Mouse (Mus musculus) midbrain, embryonic 14.5 days (tissue): ENCODE results near the gene Pxmp4. TPM values are rescaled to one million over a fixed set of nuclear protein-coding genes. Genes with fewer than 3 reads are reported as not detected.

Source experiments
- ATAC-seq: fragments of 200-750 bp; cut with Nextera tagmentation; 2 replicates; pipeline ENCODE4 v1.8.0; 2017; ENCODE audit warnings: moderate number of reproducible peaks, moderate library complexity; ENCODE audit not compliant: low FRiP score, low TSS enrichment
- DNase-seq: peaks from one replicate; pipeline ENCODE4 v3.0.0-alpha.2; 2015
- H3K27ac ChIP-seq: fragments of 300-500 bp; sonication (generic); replicated peaks from 2 replicates; pipeline ENCODE4 v1.5.1; 2014; ENCODE audit warnings: mild to moderate bottlenecking, low read depth, low read length, moderate library complexity
- H3K27me3 ChIP-seq: fragments of 300-500 bp; sonication (generic); 2 replicates; pipeline ENCODE4 v1.6.1; 2014; ENCODE audit warnings: low read length, control low read depth, mixed read lengths; ENCODE audit not compliant: control insufficient read depth, insufficient read depth
- H3K36me3 ChIP-seq: fragments of 300-500 bp; sonication (generic); 2 replicates; pipeline ENCODE4 v1.6.1; 2014; ENCODE audit warnings: low read length, control low read depth; ENCODE audit not compliant: control insufficient read depth, insufficient read depth
- H3K4me1 ChIP-seq: fragments of 300-500 bp; sonication (generic); 2 replicates; pipeline ENCODE4 v1.6.1; 2014; ENCODE audit warnings: mild to moderate bottlenecking, antibody characterized with exemption, low read length, control low read depth; ENCODE audit not compliant: control insufficient read depth, insufficient read depth
- H3K4me2 ChIP-seq: fragments of 300-500 bp; sonication (generic); 2 replicates; pipeline ENCODE4 v1.6.1; 2014; ENCODE audit warnings: mild to moderate bottlenecking, low read length, moderate library complexity
- H3K4me3 ChIP-seq: fragments of 300-500 bp; sonication (generic); replicated peaks from 2 replicates; pipeline ENCODE4 v1.5.1; 2014; ENCODE audit warnings: low read depth, low read length
- H3K9ac ChIP-seq: fragments of 300-500 bp; sonication (generic); replicated peaks from 2 replicates; pipeline ENCODE4 v1.6.1; 2014; ENCODE audit warnings: mild to moderate bottlenecking, low read length, moderate library complexity
- H3K9me3 ChIP-seq: fragments of 300-500 bp; sonication (generic); 2 replicates; pipeline ENCODE4 v1.6.1; 2016; ENCODE audit warnings: low read length, control low read depth, mixed read lengths; ENCODE audit not compliant: control insufficient read depth
- WGBS: fragments of 180-500 bp; shearing (Covaris S2); extraction: QIAGEN DNeasy Blood & Tissue Kit; methylation state at CpG from one replicate; pipeline ENCODE4 v1.1.7; 2014; 5-methylcytosine and 5-hydroxymethylcytosine counted together
- polyA plus RNA-seq: library from polyadenylated mRNA; unstranded; fragments of >200 nt; fragmentation: Nextera tagmentation; extraction: Ambion mirVana; gene quantifications from 2 replicates; pipeline ENCODE4 v1.2.1, GENCODE M21; 2014

Pxmp4 gene
- polyA plus RNA-seq, 1 experiment from 2014 or later = 14.2 TPM

DNA sequence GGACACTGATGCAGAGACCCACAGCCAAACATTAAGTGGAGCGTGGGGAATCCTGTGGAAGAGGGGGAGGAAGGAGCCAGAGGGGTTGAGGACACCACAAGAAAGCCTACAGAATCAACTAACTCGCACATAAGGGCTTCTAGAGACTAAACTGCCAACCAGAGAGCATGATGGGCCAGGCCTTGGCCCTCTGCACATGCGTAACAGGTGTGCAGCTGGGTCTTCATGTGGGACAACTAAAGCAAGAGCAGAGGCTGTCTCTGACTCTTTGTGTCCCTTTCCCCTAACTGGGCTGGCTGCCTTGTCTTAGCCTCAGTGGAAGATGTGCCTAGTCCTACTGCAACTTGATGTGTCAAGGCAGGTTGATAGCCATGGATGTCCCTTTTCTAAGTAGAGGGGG lies 13.6 kb upstream of the Pxmp4 start:
- H3K27ac ChIP-seq = no peak overlapping the region
- no peak overlapping the region for H3K9ac ChIP-seq
- no peaks in the 10 kb centered on the region for H3K9me3 ChIP-seq
- ATAC-seq = no peak
- H3K27me3 ChIP-seq = no peaks in the 10 kb centered on the region
- no peak overlapping the region for H3K4me3 ChIP-seq
- WGBS = 96% methylated on average over 3 of the region's 3 CpGs
- H3K36me3 ChIP-seq = peaks cover 7% of the 10 kb centered on the region; the same call in 1 of the 2 replicates
- no peak overlapping the region for H3K4me2 ChIP-seq
- peaks cover 13% of the 10 kb centered on the region for H3K4me1 ChIP-seq
- DNase-seq = no peak

DNA sequence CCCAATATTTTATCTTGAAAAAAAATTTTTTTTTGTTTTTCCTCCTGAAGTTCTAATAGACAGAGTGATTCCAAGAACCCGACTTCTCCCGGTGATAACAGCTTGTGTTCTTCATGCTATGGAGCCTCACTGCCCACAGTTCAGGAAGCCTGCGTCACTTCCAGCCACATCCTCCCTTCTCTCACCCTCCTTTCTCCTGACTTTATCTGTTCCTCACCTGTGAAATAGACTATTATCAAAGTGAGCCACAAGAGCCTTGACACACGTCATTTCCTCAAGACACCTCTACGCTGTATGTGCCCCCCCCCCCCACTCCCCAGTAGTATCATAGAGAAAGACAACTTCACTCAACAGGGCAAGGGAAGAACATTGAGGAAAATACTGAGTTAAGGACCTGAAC lies 12.2 kb upstream of the Pxmp4 start:
- H3K27me3 ChIP-seq = no peaks in the 10 kb centered on the region
- no peak for ATAC-seq
- H3K36me3 ChIP-seq = 0 out of 2 replicates have a peak, but pooled peaks cover 3% of the 10 kb centered on the region
- no peak overlapping the region for H3K4me3 ChIP-seq
- no peak overlapping the region for H3K9ac ChIP-seq
- 95% methylated on average over 5 of the region's 5 CpGs for WGBS
- no peaks in the 10 kb centered on the region for H3K9me3 ChIP-seq
- DNase-seq = no peak
- H3K27ac ChIP-seq = no peak overlapping the region
- no peak overlapping the region for H3K4me2 ChIP-seq
- H3K4me1 ChIP-seq = peaks cover 13% of the 10 kb centered on the region

- no peak for ATAC-seq
- Histone ChIP-seq H3K4me3 (no peak overlapping the region), H3K27ac (no peak overlapping the region; the same call in 1 of the 2 replicates), H3K27me3 (no peaks in the 10 kb centered on the region), H3K4me1 (peaks cover 13% of the 10 kb centered on the region), H3K9ac (no peak overlapping the region), H3K36me3 (0 out of 2 replicates have a peak, but pooled peaks cover 3% of the 10 kb centered on the region), H3K4me2 (peak overlapping the region; percentile 56; the same call in 1 of the 2 replicates), H3K9me3 (no peaks in the 10 kb centered on the region)
- 72% methylated on average over 19 of the region's 19 CpGs for WGBS
- DNase-seq = peak; percentile 42
Measured at GRCm38 (mm10) chr2:154614841-154615576, 11.5 kb upstream of the Pxmp4 start.

GRCm38 (mm10) chr2:154613118-154614115 lies 9.9 kb upstream of the Pxmp4 start, which contains the start of the genes Zfp341 and 4930519P11Rik:
TSS of gene Zfp341 (plus strand) at chr2:154613297.
TSS of gene 4930519P11Rik (minus strand) at chr2:154613437.
- Histone ChIP-seq H3K4me1 (peaks cover 13% of the 10 kb centered on the region), H3K36me3 (0 out of 2 replicates have a peak, but pooled peaks cover 3% of the 10 kb centered on the region), H3K9ac (peak within 1 kb of the TSS; percentile 57), H3K27me3 (no peaks in the 10 kb centered on the region), H3K9me3 (no peaks in the 10 kb centered on the region), H3K4me3 (peak within 1 kb of the TSS; percentile 42), H3K27ac (peak within 1 kb of the TSS; percentile 95), H3K4me2 (peak within 1 kb of the TSS; percentile 56)
- DNase-seq = peak; percentile 96
- peak; percentile 95 for ATAC-seq
- WGBS = under 1% methylated on average over 88 of the region's 98 CpGs

DNA sequence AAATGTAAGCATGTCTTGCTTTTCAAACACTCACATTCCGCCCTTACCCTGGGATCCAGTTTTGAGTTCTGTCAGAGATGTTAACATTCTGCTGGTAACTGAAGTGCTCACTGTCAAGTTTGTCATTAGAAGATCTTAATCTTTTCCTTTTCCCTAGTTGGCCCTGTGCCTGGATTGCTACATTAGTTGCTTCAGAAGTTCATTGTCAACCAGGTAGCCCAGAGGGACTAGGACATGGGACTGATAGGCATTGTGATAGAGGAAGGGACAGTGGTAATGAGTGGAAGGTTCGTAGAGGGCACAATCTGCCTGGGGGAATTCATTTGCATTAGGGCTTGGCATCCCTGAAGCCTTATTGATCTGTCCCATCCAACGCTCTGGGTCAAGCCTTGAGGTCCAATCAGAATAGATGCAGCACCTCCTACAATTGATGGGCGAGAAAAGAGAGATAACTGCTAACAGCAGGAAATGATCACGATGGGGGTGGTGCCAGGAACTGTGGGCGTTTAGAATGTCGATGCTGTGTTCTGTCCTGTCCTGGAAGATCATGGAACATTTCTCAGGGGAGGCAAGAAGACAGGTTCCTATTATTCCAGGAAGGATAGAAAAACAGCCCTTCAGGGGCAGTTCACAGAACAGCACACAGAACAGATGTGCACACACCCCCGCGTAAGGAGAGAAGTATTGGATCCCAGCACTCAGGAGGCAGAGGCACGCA lies 5.7 kb upstream of the Pxmp4 start:
- Histone ChIP-seq H3K36me3 (no peaks in the 10 kb centered on the region), H3K9me3 (no peaks in the 10 kb centered on the region), H3K4me1 (peaks cover 12% of the 10 kb centered on the region), H3K27me3 (no peaks in the 10 kb centered on the region), H3K9ac (no peak overlapping the region), H3K4me2 (no peak overlapping the region), H3K4me3 (no peak overlapping the region), H3K27ac (no peak overlapping the region)
- no peak for DNase-seq
- no peak for ATAC-seq
- WGBS = 71% methylated on average over 10 of the region's 10 CpGs

DNA sequence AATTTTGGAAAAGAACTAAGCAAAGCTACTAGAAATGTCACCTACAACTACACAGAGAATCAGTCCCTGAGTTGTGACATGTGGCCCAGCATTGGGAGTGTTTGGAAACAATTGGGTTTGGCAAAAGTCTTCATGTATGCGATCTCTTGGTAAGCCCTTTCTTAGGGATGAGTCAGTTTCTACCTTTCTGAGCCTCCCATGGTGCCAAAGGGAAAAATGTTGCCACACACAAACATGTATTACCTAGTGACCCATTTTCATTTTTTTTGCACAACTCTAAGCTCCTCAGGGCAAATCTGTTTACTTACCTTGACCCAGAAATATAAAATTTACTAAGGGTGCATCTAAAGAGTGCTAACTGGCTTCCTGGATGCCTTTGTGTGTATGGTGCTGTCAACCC lies 3.5 kb upstream of the Pxmp4 start:
- Histone ChIP-seq H3K27ac (no peak overlapping the region), H3K36me3 (no peaks in the 10 kb centered on the region), H3K4me3 (no peak overlapping the region), H3K9me3 (no peaks in the 10 kb centered on the region), H3K4me2 (no peak overlapping the region), H3K9ac (no peak overlapping the region), H3K4me1 (peaks cover 7% of the 10 kb centered on the region), H3K27me3 (no peaks in the 10 kb centered on the region)
- DNase-seq = no peak
- 97% methylated on average over 1 of the region's 1 CpGs for WGBS
- no peak for ATAC-seq

DNA sequence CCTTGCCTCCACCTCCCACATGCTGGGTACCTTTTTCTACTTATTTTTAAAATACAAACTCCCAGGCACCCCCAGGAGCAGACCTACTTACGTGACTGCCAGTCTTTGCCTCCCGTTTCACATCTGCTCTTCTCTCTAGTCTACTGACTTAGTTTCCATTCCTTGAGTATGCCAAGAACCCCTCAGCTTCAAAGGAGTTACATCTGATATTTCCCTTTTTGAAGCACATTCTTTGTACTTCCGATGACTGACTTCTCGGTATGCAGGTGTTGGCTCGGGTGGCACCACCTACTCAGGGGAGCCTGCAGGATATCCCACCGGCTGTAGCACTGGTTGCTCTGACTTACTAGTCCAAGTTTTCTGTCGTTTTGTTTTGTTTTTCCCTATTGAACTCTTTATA lies 648 bp upstream of the Pxmp4 start:
- Histone ChIP-seq H3K9me3 (no peaks in the 10 kb centered on the region), H3K27me3 (no peaks in the 10 kb centered on the region), H3K9ac (no peak overlapping the region), H3K27ac (no peak overlapping the region), H3K4me1 (peaks cover 7% of the 10 kb centered on the region), H3K4me2 (peak overlapping the region; percentile 65), H3K4me3 (peak overlapping the region; percentile 23), H3K36me3 (no peaks in the 10 kb centered on the region)
- WGBS = 44% methylated on average over 7 of the region's 7 CpGs
- DNase-seq (no peak), ATAC-seq (no peak)

GRCm38 (mm10) chr2:154603007-154603637 lies 386 bp downstream of the Pxmp4 start:
- peak overlapping the region; percentile 73 for H3K9ac ChIP-seq
- peak overlapping the region; percentile 60; the same call in 1 of the 2 replicates for H3K27ac ChIP-seq
- no peaks in the 10 kb centered on the region for H3K27me3 ChIP-seq
- peak overlapping the region; percentile 68 for H3K4me3 ChIP-seq
- H3K4me1 ChIP-seq = peaks cover 7% of the 10 kb centered on the region
- H3K36me3 ChIP-seq = no peaks in the 10 kb centered on the region
- no peaks in the 10 kb centered on the region for H3K9me3 ChIP-seq
- ATAC-seq (no peak), DNase-seq (no peak)
- WGBS = 21% methylated on average over 21 of the region's 22 CpGs
- H3K4me2 ChIP-seq = peak overlapping the region; percentile 65
